In the genomic region with DNA sequence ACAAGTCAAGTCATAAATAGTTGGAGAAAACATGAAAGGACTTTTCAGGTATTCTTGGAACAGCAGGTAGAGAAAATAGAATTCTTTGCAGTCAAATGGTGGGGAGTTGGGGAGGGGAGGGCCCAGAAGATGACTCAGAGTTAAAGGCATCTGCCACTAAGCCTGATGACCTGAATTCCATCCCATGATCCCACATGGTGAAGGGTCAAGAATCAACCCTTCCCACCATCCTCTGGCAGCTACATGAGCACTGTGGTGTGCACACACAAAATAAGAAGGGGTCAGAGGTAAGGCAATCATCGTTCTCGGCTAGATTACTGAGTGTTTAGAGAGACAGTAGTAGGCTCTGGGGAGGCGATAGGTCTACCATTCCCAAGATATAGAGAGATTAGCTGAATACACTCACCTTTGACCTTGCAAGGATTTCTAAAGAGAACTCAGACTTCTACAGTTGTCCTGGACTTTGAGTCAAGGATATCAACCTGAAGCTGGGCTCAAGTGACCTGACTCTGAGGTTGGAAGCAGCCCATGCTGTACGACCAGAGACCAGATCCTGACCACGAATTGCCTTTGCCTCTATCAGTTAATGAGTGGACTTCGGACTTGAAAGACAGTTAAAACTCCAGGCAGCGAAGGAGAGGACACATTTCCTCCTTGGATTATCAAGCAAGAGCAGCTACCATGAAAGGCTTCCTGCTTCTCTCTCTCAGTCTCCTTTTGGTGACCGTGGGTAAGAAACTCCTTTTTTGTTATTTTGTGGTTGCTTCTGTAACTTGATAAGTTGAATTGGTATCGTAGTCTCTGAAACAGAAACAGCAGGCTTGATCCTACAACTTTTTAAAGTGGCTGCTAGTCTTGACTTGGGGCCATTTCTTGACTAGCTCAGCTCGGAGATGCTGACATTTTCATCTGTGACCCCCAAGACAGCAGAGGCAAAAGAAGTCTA, we compare ENCODE assay signal across 16 mouse cellular contexts. TPM values are rescaled to one million over a fixed set of nuclear protein-coding genes. Genes with fewer than 3 reads are reported as not detected.
DNase-seq lines count a peak whose midpoint lies in the region; ATAC-seq and TF ChIP-seq lines count a peak whose summit lies in the region.
"Had no signal": no experiment of that assay in that cellular context is flagged by ENCODE, and none has a peak within 500 bp of the region (broad histone marks: within the 10 kb centered on the region; RNA-seq: fewer than 3 reads in every experiment).

A gene (plus strand): TSS at position 192 of the 946 bp plus-strand sequence.

- no peak within 1 kb of the TSS for H3K9ac ChIP-seq in hindbrain, embryonic 13.5 days
- no peak within 1 kb of the TSS for H3K9ac ChIP-seq in liver, embryonic 14.5 days (replicated peaks)
- H3K9ac ChIP-seq in stomach, postnatal 0 days (ENCODE audit: low read length): no peak within 1 kb of the TSS
- H3K9ac ChIP-seq: heart, embryonic 15.5 days; hindbrain, embryonic 12.5 days; limb, embryonic 13.5 days; lung, embryonic 15.5 days had no signal

- H3K27ac ChIP-seq in hindbrain, embryonic 10.5 days: peak within 1 kb of the TSS; percentile 50; the same call in 1 of the 2 replicates
- H3K27ac ChIP-seq in hindbrain, embryonic 13.5 days: no peak within 1 kb of the TSS
- no peak within 1 kb of the TSS for H3K27ac ChIP-seq in liver, embryonic 14.5 days
- H3K27ac ChIP-seq in stomach, postnatal 0 days (replicated peaks): no peak within 1 kb of the TSS
- H3K27ac ChIP-seq: heart, embryonic 15.5 days; hindbrain, embryonic 12.5 days; limb, embryonic 13.5 days; lung, embryonic 15.5 days had no signal

- TF ChIP-seq EP300 in liver, embryonic 14.5 days (IDR thresholded peaks at IDR 0.05; ENCODE audit: low read depth): no peak
- TF ChIP-seq EP300 in stomach, postnatal 0 days (optimal IDR thresholded peaks at IDR 0.05): no peak

- H3K27me3 ChIP-seq in hindbrain, embryonic 10.5 days (ENCODE audit: insufficient read depth, poor library complexity, severe bottlenecking): no peaks in the 10 kb centered on the region
- no peaks in the 10 kb centered on the region for H3K27me3 ChIP-seq in hindbrain, embryonic 13.5 days
- H3K27me3 ChIP-seq in liver, embryonic 14.5 days (ENCODE audit: control insufficient read depth, insufficient read depth, low read length): no peaks in the 10 kb centered on the region
- H3K27me3 ChIP-seq in stomach, postnatal 0 days (ENCODE audit: control insufficient read depth, insufficient read depth, low read length): no peaks in the 10 kb centered on the region
- H3K27me3 ChIP-seq: heart, embryonic 15.5 days; hindbrain, embryonic 12.5 days; limb, embryonic 13.5 days; lung, embryonic 15.5 days had no signal

- no peak for DNase-seq in hindbrain, embryonic 10.5 days (ENCODE audit: low spot score)
- no peak for DNase-seq in liver, embryonic 14.5 days (ENCODE audit: low read depth in 3 of 3, low spot score in 3 of 3)
- DNase-seq in stomach, postnatal 0 days (ENCODE audit: low spot score): no peak
- DNase-seq in cerebellum, adult 8-10 months: no peak
- DNase-seq in kidney, adult 18-20 months: no peak
- no peak for DNase-seq in retina, postnatal 1 day
- DNase-seq: gastrocnemius, postnatal 36 days; kidney, adult 8-10 months; kidney, postnatal 4 days had no signal

- H3K4me3 ChIP-seq in hindbrain, embryonic 10.5 days: no peak within 1 kb of the TSS
- no peak within 1 kb of the TSS for H3K4me3 ChIP-seq in hindbrain, embryonic 13.5 days
- H3K4me3 ChIP-seq in liver, embryonic 14.5 days (ENCODE audit: insufficient read depth in 1 of 2, low read depth in 2 of 2, low read length in 2 of 2): peak within 1 kb of the TSS in 1 of 2 experiments; percentile 8; a peak in 1 of 4 replicates
- no peak within 1 kb of the TSS for H3K4me3 ChIP-seq in stomach, postnatal 0 days (ENCODE audit: low read depth, low read length)
- H3K4me3 ChIP-seq: heart, embryonic 15.5 days; hindbrain, embryonic 12.5 days; limb, embryonic 13.5 days; lung, embryonic 15.5 days had no signal

- peaks cover 6% of the 10 kb centered on the region; the same call in 1 of the 2 replicates for H3K4me1 ChIP-seq in hindbrain, embryonic 10.5 days (replicated peaks)
- H3K4me1 ChIP-seq in hindbrain, embryonic 13.5 days (replicated peaks): no peaks in the 10 kb centered on the region
- peaks cover 4 to 17% of the 10 kb centered on the region in 2 experiments; a peak in 3 of 4 replicates for H3K4me1 ChIP-seq in liver, embryonic 14.5 days (replicated peaks; ENCODE audit: control insufficient read depth in 2 of 2, insufficient read depth in 2 of 2, low read length in 1 of 2)
- H3K4me1 ChIP-seq in stomach, postnatal 0 days (replicated peaks; ENCODE audit: control insufficient read depth, insufficient read depth): no peaks in the 10 kb centered on the region
- H3K4me1 ChIP-seq: heart, embryonic 15.5 days; hindbrain, embryonic 12.5 days; limb, embryonic 13.5 days; lung, embryonic 15.5 days had no signal

- no peaks in the 10 kb centered on the region for H3K9me3 ChIP-seq in hindbrain, embryonic 10.5 days
- no peaks in the 10 kb centered on the region for H3K9me3 ChIP-seq in hindbrain, embryonic 13.5 days
- no peaks in the 10 kb centered on the region for H3K9me3 ChIP-seq in liver, embryonic 14.5 days (ENCODE audit: control insufficient read depth, low read length)
- H3K9me3 ChIP-seq in stomach, postnatal 0 days (ENCODE audit: control insufficient read depth, low read length): no peaks in the 10 kb centered on the region
- H3K9me3 ChIP-seq: heart, embryonic 15.5 days; hindbrain, embryonic 12.5 days; limb, embryonic 13.5 days; lung, embryonic 15.5 days had no signal

- H3K36me3 ChIP-seq in hindbrain, embryonic 10.5 days: no peaks in the 10 kb centered on the region
- no peaks in the 10 kb centered on the region for H3K36me3 ChIP-seq in hindbrain, embryonic 13.5 days
- H3K36me3 ChIP-seq in liver, embryonic 14.5 days (replicated peaks; ENCODE audit: control insufficient read depth, insufficient read depth, low read depth): no peaks in the 10 kb centered on the region
- no peaks in the 10 kb centered on the region for H3K36me3 ChIP-seq in stomach, postnatal 0 days (ENCODE audit: control insufficient read depth, insufficient read depth, low read length)
- H3K36me3 ChIP-seq: heart, embryonic 15.5 days; hindbrain, embryonic 12.5 days; limb, embryonic 13.5 days; lung, embryonic 15.5 days had no signal

- no peak for TF ChIP-seq CTCF in liver, embryonic 14.5 days (IDR thresholded peaks at IDR 0.05; ENCODE audit: low read depth)
- no peak for TF ChIP-seq CTCF in stomach, postnatal 0 days (IDR thresholded peaks at IDR 0.05; ENCODE audit: low read depth)

- no peak within 1 kb of the TSS for H3K4me2 ChIP-seq in hindbrain, embryonic 13.5 days
- H3K4me2 ChIP-seq in liver, embryonic 14.5 days (ENCODE audit: low read depth): peak within 1 kb of the TSS; percentile 24; the same call in 1 of the 2 replicates
- H3K4me2 ChIP-seq in stomach, postnatal 0 days (replicated peaks; ENCODE audit: low read depth): no peak within 1 kb of the TSS
- H3K4me2 ChIP-seq: heart, embryonic 15.5 days; hindbrain, embryonic 12.5 days; limb, embryonic 13.5 days; lung, embryonic 15.5 days had no signal

- ATAC-seq in hindbrain, embryonic 13.5 days (ENCODE audit: low FRiP score): no peak
- no peak for ATAC-seq in hematopoietic stem cell, adult 5-6 weeks (replicated peaks in 1 of 2; ENCODE audit: insufficient read depth in 1 of 2, low FRiP score in 2 of 2, low TSS enrichment in 1 of 2, low read depth in 1 of 2, poor library complexity in 2 of 2, severe bottlenecking in 2 of 2)
- ATAC-seq in liver, embryonic 14.5 days (ENCODE audit: insufficient read depth): no peak
- ATAC-seq in stomach, postnatal 0 days (ENCODE audit: low FRiP score, low TSS enrichment): no peak

- 89% methylated on average over 10 of the region's 10 CpGs for WGBS in hindbrain, embryonic 10.5 days
- 93% methylated on average over 10 of the region's 10 CpGs for WGBS in hindbrain, embryonic 13.5 days
- WGBS in liver, embryonic 14.5 days (ENCODE audit: insufficient replicate concordance): 15% methylated on average over 10 of the region's 10 CpGs
- WGBS in stomach, postnatal 0 days: 78% methylated on average over 10 of the region's 10 CpGs

RNA-seq across cellular contexts. Expression of the gene that starts here (rescaled TPM):
- 0.09 and 0.26 TPM in 2 replicates for polyA plus RNA-seq in hindbrain, embryonic 10.5 days (2016; fragmentation: Nextera tagmentation; extraction: Ambion mirVana)
- polyA plus RNA-seq in hindbrain, embryonic 13.5 days (2015; fragmentation: Nextera tagmentation; extraction: Ambion mirVana): not detected in 2 replicates
- total RNA-seq in hematopoietic stem cell, adult 5-6 weeks (2017): 164 and 205 TPM in 2 replicates
- polyA plus RNA-seq in liver, embryonic 14.5 days (2012; rRNA removed): 1.7 and 1.9 TPM in 2 replicates
- polyA plus RNA-seq in liver, embryonic 14.5 days (2014; fragmentation: Nextera tagmentation; extraction: Ambion mirVana): 1.4 and 1.5 TPM in 2 replicates
- polyA plus RNA-seq in stomach, postnatal 0 days (2015; fragmentation: Nextera tagmentation; extraction: Ambion mirVana): 8.7 and 10.6 TPM in 2 replicates
- total RNA-seq: gastrocnemius, postnatal 36 days had no signal
- polyA plus RNA-seq: embryonic facial prominence, embryonic 14.5 days had no signal
